Mouse (Mus musculus): Measurements from ENCODE around the gene Rab19. TPM values are rescaled to one million over a fixed set of nuclear protein-coding genes. Genes with fewer than 3 reads are reported as not detected.
A peak's percentile ranks its signal among the peaks of the same experiment; 100 is the strongest.
"Not testable (repeated sequence)": the region's sequence is repeated elsewhere in the genome, so short reads cannot be mapped to it uniquely, and the experiment has no call there.

Gene Rab19
- under 1 TPM; 0.23 to 0.73 TPM for total RNA-seq (2021)
- polyA plus RNA-seq (2012; rRNA removed), result 0.37 TPM in 1 of 2 replicates, not detected in the other
- long read RNA-seq, partial matches to known transcripts, result 0 of 1 reads
- long read RNA-seq, other reads (novel, unspliced or antisense), result 0 of 1 reads

DNA sequence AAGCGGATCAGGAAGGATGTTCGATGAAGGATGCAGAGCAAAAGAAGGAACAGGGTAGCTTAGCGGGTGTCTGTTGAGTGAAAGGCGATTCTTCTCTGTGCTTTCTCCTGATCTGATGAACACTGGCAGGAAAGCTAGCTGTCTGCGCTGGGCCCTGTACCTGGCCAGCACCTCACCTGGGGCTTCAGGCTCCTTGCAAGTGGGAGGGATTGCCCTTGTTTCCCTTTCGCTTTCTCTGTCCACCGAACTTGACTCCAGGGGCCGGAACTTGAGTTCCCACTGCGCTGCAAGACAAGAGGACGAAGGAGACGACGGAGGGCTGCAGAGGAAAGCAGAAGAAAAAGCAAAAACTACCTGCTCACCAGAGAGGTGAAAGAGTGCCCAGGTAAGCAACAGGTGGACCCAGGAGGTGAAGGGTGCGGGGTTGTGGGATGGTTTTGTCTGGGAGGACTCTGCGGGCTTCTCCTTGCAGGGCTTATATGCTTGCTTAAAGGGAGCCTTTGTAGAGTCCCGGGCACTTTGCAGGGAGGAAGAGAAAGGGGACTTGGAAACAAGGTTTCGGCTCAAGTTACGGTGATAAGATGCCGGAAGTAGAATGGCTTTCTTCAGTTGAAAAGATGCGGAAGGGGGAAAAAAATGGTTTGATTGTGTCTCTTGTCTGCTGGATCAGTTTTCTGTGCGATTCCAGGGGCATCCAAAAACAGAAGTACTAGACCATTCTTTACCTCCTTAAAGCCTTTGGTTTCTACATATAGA lies at the start of gene Rab19:
Gene Rab19 (plus strand): TSS at position 51 of the 756 bp plus-strand sequence.
- peak; percentile 42 for DNase-seq

DNA sequence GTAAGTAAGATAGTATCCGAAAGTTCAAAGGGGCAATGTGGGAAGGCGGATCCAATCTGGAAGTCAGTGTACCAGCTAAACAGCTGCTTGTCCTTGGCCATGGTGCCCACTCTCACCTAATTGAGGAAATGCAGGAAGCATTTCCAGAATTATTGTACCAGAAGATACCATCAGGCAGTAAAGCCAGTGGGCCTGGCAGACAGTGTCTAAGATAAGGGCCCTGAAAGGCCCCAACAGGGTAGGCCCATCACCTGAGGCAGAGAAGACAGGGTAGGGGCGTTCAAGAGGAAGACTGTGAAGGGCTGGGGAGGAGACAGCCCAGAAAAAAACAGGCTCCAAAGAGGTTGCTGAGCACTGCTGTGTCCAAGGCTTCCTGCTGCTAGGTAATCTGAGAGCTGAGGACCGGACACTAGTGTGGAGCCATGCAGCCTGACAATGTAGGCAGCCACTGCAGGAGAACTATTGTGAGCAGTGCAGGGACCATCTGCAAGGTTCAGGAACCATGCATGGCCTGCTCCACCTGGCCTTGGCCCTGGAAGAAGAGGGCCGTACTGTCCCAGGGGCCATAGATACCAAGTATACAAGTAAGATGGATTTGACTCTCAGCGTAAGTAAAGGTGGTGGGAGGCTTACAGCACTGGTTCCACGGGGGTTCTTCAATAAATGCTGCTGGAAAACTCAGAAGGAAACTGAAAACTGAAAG lies 48.8 kb upstream of the Rab19 start:
- no peak for DNase-seq

DNA sequence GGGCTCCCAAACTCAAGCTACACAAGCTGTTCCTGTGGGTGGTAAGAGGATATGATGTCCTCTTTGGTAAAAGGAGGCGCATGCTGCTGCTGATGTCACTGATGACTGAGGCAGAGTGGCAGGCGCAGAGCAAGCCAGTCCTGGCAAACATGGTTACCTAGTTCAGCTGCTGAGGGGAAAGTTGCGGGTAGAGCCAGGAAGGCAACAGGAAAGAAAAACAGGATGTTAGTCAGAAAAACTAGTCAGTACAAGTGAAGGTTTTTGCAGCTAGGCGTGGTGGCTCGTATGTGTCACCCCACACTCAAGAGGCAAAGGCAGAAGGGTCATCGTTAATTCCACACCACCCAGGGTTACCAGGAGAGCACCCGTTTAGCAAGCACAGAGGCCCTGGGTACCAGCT lies 46.8 kb upstream of the Rab19 start:
- no peak for DNase-seq

DNA sequence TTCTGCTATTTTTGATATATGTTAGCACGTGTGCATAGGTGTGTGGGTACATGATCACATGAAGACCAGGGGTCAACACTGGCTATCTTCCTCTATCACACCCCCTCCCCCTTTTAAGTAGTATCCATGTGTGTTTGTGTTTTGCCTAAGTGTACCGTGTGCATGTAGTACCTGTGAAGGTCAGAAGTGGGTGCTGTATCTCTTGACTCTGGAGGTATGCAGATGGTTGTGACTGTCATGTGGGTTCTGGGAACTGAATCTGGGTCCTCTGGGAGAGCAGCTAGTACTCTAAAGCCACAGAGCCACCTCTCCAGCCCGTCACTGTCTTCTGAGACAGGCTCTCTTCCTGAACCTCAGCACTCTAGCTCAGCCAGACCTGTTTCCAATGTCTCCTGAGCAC lies 46.1 kb upstream of the Rab19 start:
- no peak for DNase-seq

DNA sequence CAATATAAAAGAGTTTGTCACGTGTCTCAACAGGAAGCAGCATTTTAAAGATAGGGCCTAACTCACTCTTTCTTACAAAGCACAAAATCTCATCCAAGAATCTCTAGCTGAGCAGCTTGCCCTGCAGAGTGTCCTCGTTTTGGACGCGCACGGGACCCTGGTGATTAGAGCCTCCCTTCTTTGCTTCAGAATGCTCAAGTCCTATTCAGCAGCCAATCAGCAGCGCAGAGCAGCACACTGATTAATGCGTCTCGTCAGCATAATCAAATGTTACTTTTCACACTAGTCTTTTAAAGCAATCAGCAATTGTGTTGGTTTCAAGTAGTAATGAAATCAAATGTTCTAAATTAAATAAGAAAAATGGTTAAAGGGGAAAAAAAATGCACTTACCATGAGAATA lies 42.6 kb upstream of the Rab19 start:
- no peak for DNase-seq

DNA sequence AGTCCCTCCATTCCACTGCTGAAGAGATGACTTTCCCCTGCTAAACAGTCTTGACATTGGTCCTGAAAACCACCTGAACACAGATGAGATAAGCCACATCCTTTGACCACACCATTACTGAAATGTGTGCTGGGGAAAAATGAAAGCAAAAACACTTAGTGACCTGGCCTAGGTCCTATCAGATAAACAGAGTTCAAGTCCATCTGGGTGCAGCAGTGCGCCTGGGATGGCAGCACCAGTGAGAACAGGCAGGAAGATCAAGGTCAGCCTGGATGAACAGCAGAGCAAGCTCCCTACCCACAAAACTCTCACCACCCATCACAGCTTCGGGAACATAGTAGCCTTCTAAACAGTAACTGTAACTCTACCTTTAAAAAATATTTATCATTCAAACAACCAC lies 39.2 kb upstream of the Rab19 start:
- DNase-seq, result peak; percentile 62

DNA sequence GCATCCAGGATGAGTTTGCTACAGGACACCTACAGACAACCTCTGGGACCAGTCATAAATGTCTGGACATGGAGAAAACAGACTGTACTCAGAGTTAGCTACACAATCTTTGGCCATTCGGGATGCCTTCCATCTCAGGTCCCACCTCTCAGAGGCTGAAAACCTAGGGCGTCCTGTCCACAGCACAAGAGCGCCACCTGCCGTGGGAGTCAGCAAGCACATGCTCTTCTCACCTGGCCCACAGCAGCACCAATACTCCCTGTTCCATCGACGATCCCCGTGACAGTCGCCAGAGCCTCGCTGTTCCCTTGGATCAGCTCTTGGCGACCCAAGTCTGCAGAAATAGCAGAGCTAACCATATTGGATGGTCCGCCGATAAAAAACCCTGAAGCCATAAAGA lies 37.0 kb upstream of the Rab19 start:
- DNase-seq, result peak; percentile 85

DNA sequence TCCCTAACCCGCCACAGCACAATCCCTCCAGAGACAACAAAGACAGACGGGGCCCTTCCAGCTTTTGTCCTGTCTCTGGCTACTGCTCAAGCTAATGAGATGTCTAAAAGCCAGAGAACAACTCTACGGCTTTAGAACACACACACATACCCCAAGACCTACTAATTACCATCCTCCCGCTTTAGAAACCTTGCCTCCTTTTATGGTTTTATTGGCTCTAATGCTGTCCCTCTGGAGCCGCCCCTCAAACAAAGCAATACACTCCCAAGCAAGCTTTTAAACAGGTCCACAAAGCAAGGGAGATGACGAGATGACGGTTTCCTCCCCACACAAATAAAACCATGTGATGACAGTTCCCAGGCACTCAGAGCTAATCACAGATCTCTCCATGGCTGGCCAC lies 35.5 kb upstream of the Rab19 start:
- DNase-seq, result no peak

DNA sequence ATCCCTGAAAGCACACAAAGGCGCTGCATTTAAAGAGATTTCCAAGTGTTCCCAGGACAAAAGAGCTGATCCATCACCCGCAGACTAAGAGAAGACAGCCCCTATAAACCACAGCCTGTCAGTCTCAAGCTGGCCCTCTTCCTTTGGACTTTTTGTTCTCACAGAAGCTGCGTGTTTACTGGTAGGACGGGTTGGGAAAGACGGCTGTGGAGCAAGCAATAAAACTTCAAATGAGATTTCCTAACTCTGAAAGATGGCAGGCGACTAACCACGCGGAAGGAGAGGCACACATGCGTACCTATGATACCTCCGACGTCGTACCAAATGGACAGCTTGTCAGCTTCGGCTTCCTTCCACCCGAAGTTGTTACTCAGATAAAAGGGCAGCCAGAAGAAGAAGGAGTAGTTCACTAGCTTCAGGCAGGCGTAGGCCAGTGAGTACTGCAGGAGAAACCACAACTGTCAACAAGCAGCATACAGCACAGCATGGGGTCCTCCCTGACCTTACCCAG lies 33.9 kb upstream of the Rab19 start:
- no peak for DNase-seq

DNA sequence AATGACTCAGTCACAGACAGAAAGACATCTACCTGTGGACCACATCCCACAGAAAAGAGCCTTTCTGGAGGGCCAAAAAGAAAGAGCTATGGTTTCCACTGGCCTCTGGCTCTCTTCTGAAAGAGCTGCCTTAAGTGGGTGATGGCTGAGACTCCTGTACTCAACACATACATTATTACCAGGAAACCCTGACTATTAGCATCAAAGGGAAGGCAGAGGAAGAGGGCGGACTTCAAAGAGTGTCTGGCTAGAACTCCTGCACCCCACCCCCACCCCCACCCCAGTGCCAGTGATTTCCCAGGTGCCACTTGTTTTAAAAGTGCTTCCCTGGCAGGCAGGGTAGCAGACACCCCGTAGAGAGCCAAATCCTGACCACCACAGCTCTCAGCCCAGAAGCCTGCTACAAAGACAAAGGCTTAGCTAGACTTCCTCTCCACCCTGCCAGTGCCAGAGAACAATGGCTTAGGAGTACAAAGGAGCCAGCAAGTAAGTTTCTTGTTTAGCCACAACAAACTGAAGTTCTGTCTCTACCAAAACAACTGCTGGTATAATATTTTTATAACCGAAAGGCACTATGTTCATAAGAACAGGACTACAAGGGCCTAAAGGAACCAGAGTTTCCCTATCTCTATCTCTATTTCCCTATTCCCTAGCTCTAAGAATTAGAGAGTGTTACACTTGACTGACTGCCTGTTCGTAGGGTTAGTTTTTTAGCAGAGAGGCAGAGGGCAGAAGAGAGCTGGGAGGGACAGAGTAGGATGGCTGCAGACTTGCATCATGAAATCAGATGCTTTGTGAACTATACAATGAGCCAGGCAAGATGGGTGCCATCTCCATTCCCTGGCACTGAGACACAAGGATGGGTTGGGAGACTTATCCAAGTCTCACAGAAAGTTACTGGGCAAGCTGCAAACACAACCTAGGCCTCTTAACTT lies 32.8 kb upstream of the Rab19 start:
- DNase-seq, result no peak

DNA sequence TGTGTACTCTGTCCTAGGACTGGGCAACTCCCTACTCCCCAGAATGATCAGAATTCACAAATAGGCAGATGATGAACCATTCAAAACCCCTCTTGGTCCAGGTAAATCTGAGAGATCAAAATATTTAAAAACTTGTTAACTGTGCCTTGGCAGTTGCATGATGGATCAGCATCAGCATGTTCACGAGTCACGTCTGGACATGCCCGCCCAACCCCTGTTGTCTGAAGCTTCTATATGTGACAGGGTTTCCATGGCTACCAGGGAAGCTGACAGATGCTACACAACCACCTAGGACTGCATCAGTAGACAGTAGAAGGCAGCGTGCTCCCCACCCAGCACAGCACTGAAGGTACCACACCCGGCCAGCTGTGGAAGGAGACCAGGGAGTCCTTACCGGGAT lies 32.0 kb upstream of the Rab19 start:
- no peak for DNase-seq

DNA sequence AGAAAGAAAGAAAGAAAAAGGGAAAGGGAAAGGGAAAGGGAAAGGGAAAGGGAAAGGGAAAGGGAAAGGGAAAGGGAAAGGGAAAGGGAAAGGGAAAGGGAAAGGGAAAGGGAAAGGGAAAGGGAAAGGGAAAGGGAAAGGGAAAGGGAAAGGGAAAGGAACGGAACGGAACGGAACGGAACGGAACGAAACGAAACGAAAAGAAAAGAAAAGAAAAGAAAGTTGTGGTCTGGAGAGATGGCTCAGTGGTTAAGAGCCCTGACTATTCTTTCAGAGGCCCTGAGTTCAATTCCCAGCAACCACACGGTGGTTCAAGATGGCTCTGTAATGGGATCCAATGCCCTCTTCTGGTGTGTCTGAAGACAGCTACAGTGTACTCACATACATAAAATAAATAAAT lies 21.8 kb upstream of the Rab19 start:
- not testable (repeated sequence) for DNase-seq

DNA sequence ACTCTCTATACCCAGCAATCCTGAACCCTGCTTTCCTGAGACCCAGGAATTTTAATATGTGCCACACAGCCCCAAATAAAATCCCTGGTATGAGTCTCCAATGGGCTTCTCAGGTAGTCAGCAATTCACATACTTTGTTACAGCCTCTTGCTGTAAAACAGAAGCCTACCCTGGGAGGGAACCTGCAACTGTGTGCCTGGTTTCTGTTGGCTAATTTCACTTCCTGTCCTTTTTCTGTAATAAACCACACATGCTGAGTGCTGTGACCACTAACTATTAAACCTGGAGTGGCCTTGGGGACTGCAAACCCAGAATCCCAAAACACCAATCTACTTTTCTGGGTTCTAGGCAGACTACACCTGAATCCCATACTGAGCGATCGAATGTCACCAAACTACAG lies 18.3 kb upstream of the Rab19 start:
- no peak for DNase-seq

DNA sequence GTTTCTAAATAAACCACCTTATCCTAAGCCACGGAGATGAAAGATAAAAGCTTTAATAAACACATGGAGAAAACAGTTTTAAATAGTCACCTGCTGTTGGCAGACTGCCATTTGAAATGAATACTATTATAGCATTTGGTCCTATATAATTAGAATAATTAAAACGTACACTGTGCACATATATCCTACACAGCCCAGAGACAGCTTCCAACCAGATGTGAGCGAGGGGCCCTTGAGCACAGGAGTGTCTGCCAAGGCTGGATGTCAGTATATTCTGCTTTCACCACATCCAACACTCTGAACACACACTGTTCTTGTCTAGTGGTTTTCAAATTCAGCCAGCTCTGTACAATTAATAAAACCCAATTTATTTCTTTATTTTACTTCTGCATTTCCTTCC lies 11.3 kb upstream of the Rab19 start:
- no peak for DNase-seq

DNA sequence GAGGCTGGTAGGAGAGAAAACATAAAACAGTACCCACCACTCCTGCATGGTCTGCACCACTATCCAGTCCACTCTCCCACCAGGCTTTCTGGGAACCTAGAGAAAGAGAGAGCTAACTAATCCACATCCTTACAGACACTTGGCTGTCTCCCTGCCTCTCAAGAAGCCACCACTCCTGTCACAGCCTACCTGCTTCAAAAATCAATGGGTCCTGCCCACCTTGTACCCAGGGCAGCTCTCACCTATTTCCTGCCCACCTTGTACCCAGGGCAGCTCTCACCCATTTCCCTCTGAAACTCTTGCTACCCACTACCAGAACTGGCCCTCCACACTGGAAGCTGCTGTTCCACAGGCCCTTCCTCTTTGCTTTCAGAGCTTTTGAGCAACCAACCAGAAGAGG lies 8.9 kb upstream of the Rab19 start:
- no peak for DNase-seq

DNA sequence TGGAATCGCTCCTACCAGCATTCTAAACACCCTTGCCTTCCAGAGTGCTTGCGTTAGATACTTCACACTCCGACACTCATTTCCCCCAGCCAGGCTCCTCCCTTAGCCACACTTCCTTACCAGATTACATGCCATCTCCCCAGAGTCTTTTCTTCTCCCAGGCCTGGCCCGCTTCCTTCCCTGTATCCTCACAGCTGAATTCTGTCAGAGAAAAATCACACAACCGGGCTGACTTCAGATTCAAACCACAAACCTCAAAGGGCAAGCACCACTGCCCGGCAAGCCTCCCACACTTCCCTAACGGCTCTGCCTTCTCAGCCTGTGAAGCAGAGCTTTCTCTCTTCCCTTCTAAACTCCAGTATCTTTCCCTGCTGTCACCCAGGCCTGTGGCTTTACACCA lies 8.2 kb upstream of the Rab19 start:
- peak; percentile 31 for DNase-seq

DNA sequence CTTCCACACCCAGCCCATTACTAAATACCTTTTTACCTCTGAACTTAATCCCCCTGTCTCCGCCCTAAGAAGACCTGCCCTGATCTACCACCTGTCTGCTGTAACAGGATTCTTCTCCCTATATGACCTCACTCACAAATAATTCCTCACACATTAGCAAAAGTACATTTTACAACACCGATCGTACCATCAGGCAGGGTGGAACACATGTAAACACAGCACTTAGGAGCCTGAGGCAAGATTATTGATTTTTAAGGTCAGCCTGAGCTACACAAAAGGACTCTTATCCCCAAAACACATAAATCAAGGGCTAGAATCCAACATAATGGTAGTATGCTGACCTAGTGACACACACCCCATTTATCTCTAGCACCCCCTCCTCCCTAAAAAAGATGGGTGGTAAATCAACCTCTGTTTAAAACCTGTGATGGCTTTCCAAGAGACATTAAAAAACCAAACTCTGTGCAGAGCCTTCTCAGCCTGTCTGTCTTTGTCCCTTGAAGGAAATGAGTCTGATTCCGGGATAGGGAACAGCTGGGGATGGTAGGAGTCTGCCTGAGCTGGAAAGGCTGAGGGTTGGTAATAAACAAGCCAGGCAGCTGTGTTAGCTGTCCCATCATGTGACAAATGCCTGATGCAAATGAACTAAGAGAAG lies 7.5 kb upstream of the Rab19 start:
- no peak for DNase-seq

DNA sequence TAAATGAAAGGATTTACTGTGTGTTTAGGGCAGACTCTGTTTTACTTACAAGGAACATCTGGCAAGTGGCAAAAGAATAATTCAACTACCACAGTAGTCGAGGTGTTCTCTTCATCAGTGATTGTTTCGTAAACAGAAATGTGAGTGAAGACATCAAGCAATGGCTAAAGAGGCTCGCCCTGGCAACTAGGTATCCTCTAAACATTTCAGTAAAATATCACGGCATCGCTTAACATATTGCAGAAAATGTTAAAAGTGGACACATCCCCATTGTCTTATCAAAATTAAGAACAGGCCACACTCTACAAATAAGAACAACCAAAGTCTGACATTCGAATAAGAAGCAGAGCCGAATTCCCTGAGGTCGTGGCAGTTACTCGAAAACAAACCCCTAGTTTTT lies 4.2 kb upstream of the Rab19 start:
- DNase-seq, result no peak

DNA sequence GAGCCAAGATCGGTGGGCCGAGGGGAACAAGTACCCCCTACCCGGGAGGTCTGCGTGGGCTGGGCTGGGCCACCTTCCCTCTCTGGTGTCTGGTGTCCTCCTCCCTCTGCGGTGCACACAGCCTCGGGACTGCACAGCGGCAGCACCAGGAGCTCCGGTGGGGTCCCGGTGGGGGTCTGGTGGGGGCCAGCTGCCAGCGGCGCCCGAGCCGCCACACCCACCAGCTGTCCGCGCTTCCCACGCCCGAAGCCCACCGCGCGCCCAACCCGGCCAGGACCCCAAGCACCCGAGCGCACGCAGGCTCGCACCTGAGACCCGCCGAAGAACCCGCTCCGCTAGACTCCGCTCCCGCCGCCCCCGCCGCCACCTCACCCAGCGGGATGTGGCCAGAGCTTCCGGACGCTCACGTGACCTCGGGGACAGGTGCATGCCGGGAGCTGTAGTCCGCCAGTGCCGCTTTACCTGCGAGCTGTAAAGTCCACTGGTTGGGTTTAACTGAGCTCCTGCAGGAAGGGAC lies 3.6 kb upstream of the Rab19 start, which contains the start of gene Slc37a3:
Gene Slc37a3 (minus strand): TSS at position 365 of the 517 bp plus-strand sequence.
- peak; percentile 90 for DNase-seq

DNA sequence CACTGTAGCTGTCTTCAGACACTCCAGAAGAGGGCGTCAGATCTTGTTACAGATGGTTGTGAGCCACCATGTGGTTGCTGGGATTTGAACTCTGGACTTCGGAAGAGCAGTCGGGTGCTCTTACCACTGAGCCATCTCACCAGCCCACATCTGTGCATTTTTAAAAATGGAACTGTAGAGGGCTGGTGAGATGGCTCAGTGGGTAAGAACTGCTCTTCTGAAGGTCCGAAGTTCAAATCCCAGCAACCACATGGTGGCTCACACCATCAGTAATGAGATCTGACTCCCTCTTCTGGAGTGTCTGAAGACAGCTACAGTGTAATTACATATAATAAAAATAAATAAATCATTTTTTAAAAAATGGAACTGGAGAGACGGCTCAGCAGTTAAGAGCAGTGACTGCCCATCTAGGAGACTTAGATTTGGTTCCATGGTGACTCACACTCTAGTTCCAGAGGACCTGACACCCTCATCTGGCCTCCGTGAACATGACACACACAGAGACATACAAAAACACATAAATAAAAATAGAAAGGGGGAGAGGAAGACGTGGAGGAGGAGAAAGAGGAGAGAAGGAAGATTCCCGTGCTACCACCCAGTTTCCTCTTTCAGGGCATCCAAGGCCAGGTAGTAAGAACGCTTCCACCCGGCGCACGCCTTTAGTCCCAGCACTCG lies 2.7 kb upstream of the Rab19 start:
- not testable (repeated sequence) for DNase-seq

DNA sequence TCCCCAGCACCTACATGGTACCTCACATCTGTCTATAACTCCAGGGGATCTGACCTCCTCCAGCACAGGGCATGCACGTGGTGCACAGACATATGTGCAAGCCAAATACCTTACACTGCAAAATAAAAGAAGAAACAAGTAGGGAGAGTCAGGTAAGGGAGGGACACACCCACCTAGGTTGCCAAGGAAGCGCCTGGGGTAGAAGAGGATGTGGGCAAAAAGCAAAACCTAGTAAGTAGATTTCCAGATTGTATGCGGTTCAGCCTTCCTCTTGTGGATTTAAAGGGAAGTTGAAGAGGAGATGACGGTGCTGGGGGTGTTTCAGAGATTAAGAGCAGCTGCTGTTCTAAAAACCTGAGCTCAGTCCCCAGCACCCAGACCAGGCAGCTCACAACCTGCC lies 1.8 kb upstream of the Rab19 start:
- DNase-seq, result no peak

Measured in adrenal gland, adult 2 months (tissue).